In genomic region chr6:89267181-89267580, GRCm38 (mm10) we compare ENCODE assay signal across 14 mouse cellular contexts.
"Had no signal": no experiment of that assay in that cellular context is flagged by ENCODE, and none has a peak within 500 bp of the region (broad histone marks: within the 10 kb centered on the region; RNA-seq: fewer than 3 reads in every experiment).

No protein-coding gene starts in this region.

- H3K4me3 ChIP-seq: limb, embryonic 12.5 days; liver, embryonic 13.5 days; lung, embryonic 15.5 days; neural tube, embryonic 13.5 days; stomach, embryonic 15.5 days had no signal

- H3K9ac ChIP-seq: limb, embryonic 12.5 days; liver, embryonic 13.5 days; liver, postnatal 0 days; lung, embryonic 15.5 days; neural tube, embryonic 13.5 days; stomach, embryonic 15.5 days had no signal

- H3K27ac ChIP-seq: limb, embryonic 12.5 days; liver, embryonic 13.5 days; lung, embryonic 15.5 days; neural tube, embryonic 13.5 days; stomach, embryonic 15.5 days had no signal

- H3K4me2 ChIP-seq: limb, embryonic 12.5 days; liver, embryonic 13.5 days; lung, embryonic 15.5 days; neural tube, embryonic 13.5 days; stomach, embryonic 15.5 days had no signal

- DNase-seq: kidney, adult 8-10 months; kidney, postnatal 25 days; layer of hippocampus, postnatal 36 days; liver; liver, embryonic 13.5 days; liver, postnatal 0 days; lung, postnatal 14 days; right cerebral cortex, postnatal 14 days; thymus, postnatal 36 days had no signal

- H3K4me1 ChIP-seq: liver, embryonic 13.5 days; lung, embryonic 15.5 days; neural tube, embryonic 13.5 days; stomach, embryonic 15.5 days had no signal

- H3K27me3 ChIP-seq: limb, embryonic 12.5 days; liver, embryonic 13.5 days; lung, embryonic 15.5 days; neural tube, embryonic 13.5 days; stomach, embryonic 15.5 days had no signal

- H3K36me3 ChIP-seq: limb, embryonic 12.5 days; liver, embryonic 13.5 days; lung, embryonic 15.5 days; neural tube, embryonic 13.5 days; stomach, embryonic 15.5 days had no signal

- ATAC-seq: intestine, postnatal 0 days; liver, postnatal 0 days had no signal

- H3K9me3 ChIP-seq: limb, embryonic 12.5 days; liver, embryonic 13.5 days; lung, embryonic 15.5 days; neural tube, embryonic 13.5 days; stomach, embryonic 15.5 days had no signal
